Mouse (Mus musculus): ENCODE measurements around the gene Slc30a3. TPM values are rescaled to one million over a fixed set of nuclear protein-coding genes. Genes with fewer than 3 reads are reported as not detected.

The Slc30a3 gene
- polyA plus RNA-seq (2016; fragmentation: Nextera tagmentation; extraction: Ambion mirVana), result 16.2 and 18.8 TPM in 2 replicates

DNA sequence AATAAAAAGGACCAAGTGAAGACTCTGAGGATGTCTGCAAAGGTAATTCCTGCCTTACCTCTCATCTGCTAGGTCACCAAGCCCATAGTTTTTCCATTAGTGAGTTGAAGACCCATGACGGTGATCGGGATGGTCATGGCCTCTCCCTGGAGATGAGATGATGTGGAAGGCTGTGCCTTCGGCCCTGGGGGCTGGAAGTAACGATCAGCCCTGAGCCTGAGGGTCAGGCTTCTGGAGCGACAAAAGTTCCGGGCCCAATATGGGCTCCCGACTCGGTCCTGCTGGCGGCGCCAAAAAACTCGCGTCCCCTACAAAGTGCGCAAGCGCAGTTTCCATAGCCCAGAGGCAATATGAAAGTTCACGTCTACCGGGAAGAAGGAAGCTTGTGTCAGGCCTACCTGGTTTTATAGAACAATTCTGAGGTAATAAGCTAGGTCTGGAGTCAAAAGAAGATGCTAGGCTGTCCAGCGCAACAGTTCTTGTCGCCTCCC is at the start of gene Slc30a3:
Gene Slc30a3 (minus strand): TSS at position 238 of the 491 bp plus-strand sequence.
- WGBS, result 91% methylated on average over 18 of the region's 18 CpGs
- no peak within 1 kb of the TSS for H3K4me2 ChIP-seq (replicated peaks)
- H3K9me3 ChIP-seq, result no peaks in the 10 kb centered on the region
- H3K27ac ChIP-seq, result no peak within 1 kb of the TSS
- no peak within 1 kb of the TSS for H3K4me3 ChIP-seq
- H3K27me3 ChIP-seq (replicated peaks), result no peaks in the 10 kb centered on the region
- no peak for ATAC-seq (ENCODE audit: low FRiP score, low read depth)
- no peaks in the 10 kb centered on the region for H3K4me1 ChIP-seq
- H3K9ac ChIP-seq, result no peak within 1 kb of the TSS
- no peaks in the 10 kb centered on the region for H3K36me3 ChIP-seq

GRCm38 (mm10) chr5:31154152-31154553 is 46.1 kb upstream of the Slc30a3 start, which contains the start of gene Mpv17:
Gene Mpv17 (minus strand): TSS chr5:31154251.
- WGBS, result 0% methylated on average over 19 of the region's 19 CpGs
- Histone ChIP-seq H3K4me3 (peak within 1 kb of the TSS; percentile 66), H3K9ac (peak within 1 kb of the TSS; percentile 59), H3K4me1 (peaks cover 13% of the 10 kb centered on the region), H3K9me3 (no peaks in the 10 kb centered on the region), H3K36me3 (peaks cover 40% of the 10 kb centered on the region), H3K27ac (no peak within 1 kb of the TSS), H3K4me2 (replicated peaks) (peak within 1 kb of the TSS; percentile 80), H3K27me3 (replicated peaks) (no peaks in the 10 kb centered on the region)
- peak; percentile 90 for ATAC-seq (ENCODE audit: low FRiP score, low read depth)

- no peak overlapping the region for H3K27ac ChIP-seq
- no peaks in the 10 kb centered on the region for H3K9me3 ChIP-seq
- H3K4me1 ChIP-seq, result peaks cover 13% of the 10 kb centered on the region
- 43% methylated on average over 6 of the region's 6 CpGs for WGBS
- peaks cover 35% of the 10 kb centered on the region for H3K36me3 ChIP-seq
- H3K4me2 ChIP-seq (replicated peaks), result peak overlapping the region; percentile 80
- peak overlapping the region; percentile 66 for H3K4me3 ChIP-seq
- peak; percentile 43 for ATAC-seq (ENCODE audit: low FRiP score, low read depth)
- H3K9ac ChIP-seq, result peak overlapping the region; percentile 59
- no peaks in the 10 kb centered on the region for H3K27me3 ChIP-seq (replicated peaks)
Measured at GRCm38 (mm10) chr5:31153516-31154151, 45.6 kb upstream of the Slc30a3 start.

DNA sequence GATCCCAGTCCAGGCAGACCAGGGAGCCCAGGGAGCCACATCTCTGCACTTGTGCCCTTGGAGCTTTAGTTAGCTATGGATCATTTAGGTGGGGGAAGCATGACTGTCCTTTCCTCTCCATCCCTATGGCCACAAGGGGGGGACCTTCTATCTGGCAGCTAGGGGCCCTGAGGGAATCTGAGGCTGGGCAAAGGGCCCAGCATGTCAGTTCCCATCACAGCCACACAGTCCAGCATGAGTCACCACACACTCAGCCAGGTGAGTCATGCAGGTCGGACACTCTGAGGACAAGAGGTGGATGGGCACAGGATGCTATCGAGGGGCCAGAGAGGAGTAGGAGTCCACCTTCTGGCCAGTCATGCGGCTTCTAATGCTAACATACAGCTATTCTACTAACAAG is 43.7 kb upstream of the Slc30a3 start:
- WGBS, result 96% methylated on average over 3 of the region's 3 CpGs
- Histone ChIP-seq H3K4me2 (replicated peaks) (no peak overlapping the region), H3K9me3 (no peaks in the 10 kb centered on the region), H3K27me3 (replicated peaks) (no peaks in the 10 kb centered on the region), H3K27ac (no peak overlapping the region), H3K4me3 (no peak overlapping the region), H3K4me1 (peaks cover 13% of the 10 kb centered on the region), H3K9ac (no peak overlapping the region), H3K36me3 (peaks cover 16% of the 10 kb centered on the region; the same call in 1 of the 2 replicates)
- ATAC-seq (ENCODE audit: low FRiP score, low read depth), result no peak

DNA sequence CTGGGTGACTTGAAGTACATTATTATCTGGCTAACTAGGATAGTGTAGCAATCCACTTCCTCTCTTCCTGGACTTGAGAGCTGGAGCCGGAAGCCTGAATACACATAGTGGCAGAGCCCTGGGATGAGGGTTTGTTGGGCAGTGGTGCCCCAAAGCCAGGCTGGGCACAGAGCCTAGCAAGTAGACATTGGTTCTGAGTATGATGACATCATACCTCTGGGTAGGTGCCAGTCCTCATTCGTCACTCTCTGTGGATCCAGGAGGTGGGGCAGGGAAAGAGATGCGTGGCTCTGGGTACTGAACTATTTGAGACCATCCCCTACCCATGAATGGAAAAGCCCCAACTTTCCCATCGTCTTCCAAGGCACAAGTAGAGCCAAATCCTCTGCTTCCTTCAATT is 41.7 kb upstream of the Slc30a3 start:
- 84% methylated on average over 4 of the region's 4 CpGs for WGBS
- Histone ChIP-seq H3K4me3 (no peak overlapping the region), H3K27me3 (replicated peaks) (no peaks in the 10 kb centered on the region), H3K9me3 (no peaks in the 10 kb centered on the region), H3K27ac (no peak overlapping the region), H3K4me1 (peaks cover 12% of the 10 kb centered on the region), H3K4me2 (replicated peaks) (no peak overlapping the region), H3K36me3 (peaks cover 18% of the 10 kb centered on the region), H3K9ac (no peak overlapping the region)
- ATAC-seq (ENCODE audit: low FRiP score, low read depth), result no peak

DNA sequence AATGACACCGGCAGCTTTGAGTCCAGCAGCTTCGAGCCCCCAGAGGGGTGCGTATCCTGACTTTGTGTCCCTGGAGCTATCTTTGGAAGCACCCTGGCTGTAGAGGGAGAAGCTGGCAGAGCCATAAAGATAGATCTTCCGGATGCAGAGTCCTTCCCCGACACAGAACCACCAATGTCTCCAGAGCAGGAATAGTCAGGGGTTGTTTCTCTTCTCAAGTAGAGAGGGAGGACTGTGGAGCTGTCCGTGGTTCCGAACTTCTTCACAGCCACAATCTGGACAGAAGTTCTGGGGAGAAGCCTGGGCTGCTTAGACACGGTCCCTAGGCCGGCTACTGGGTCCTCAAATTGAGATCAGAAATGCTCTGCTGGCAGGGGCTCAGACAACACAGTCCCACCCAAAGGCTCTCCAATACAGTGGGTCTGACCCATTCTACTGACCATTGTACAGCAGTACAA is 31.0 kb upstream of the Slc30a3 start:
- H3K4me1 ChIP-seq, result peaks cover 24% of the 10 kb centered on the region
- peak overlapping the region; percentile 57; the same call in 1 of the 2 replicates for H3K4me2 ChIP-seq (replicated peaks)
- peaks cover 15% of the 10 kb centered on the region for H3K36me3 ChIP-seq
- no peak overlapping the region for H3K9ac ChIP-seq
- H3K4me3 ChIP-seq, result peak overlapping the region; percentile 10; the same call in 1 of the 2 replicates
- H3K9me3 ChIP-seq, result no peaks in the 10 kb centered on the region
- 17% methylated on average over 9 of the region's 9 CpGs for WGBS
- H3K27ac ChIP-seq, result no peak overlapping the region
- H3K27me3 ChIP-seq (replicated peaks), result peaks cover 59% of the 10 kb centered on the region
- ATAC-seq (ENCODE audit: low FRiP score, low read depth), result no peak

DNA sequence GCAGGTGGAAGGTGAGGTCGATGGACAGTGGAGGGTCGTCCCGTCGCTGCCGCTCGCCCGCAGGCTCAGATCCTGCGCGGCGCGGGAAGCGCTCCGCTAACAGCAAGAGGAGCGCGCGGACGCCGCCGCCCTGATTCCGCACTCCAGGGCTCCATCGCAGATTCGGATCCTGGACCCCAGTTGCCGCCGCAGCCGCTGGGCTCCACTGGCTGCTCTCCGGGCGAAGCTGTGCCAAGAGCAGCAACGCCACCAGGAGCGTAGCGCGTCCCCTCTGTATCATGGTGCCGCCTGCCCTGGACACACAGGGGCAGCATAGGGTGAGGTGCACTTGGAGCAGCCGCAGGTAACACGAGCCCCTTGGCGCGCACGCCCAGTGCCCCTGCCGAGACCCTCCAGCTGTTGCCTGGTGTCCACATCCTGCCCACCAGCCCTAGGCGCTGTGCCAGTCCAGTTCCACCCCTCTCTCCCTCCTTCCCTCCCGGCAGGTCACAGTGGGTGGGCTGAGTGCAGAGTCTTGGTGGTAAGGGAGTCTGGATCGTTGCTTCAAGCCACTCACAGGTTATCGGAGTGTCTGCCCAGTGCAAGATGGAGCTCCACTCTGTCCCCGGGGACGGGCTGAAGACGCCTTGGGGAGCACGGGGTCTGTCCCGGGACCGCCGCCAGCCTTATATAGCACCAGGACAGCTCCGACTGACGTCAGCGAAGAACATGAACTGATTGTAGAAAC is 30.4 kb upstream of the Slc30a3 start, which contains the start of gene Ucn:
Gene Ucn (minus strand): TSS at position 589 of the 727 bp plus-strand sequence.
- H3K27ac ChIP-seq, result no peak within 1 kb of the TSS
- H3K9ac ChIP-seq, result no peak within 1 kb of the TSS
- H3K4me3 ChIP-seq, result peak within 1 kb of the TSS; percentile 10; the same call in 1 of the 2 replicates
- H3K4me1 ChIP-seq, result peaks cover 24% of the 10 kb centered on the region
- H3K27me3 ChIP-seq (replicated peaks), result peaks cover 62% of the 10 kb centered on the region
- ATAC-seq (ENCODE audit: low FRiP score, low read depth), result no peak
- peak within 1 kb of the TSS; percentile 57 for H3K4me2 ChIP-seq (replicated peaks)
- under 1% methylated on average over 52 of the region's 52 CpGs for WGBS
- H3K36me3 ChIP-seq, result peaks cover 11% of the 10 kb centered on the region; the same call in 1 of the 2 replicates
- no peaks in the 10 kb centered on the region for H3K9me3 ChIP-seq

GRCm38 (mm10) chr5:31137658-31138057 is 29.6 kb upstream of the Slc30a3 start:
- Histone ChIP-seq H3K4me3 (no peak overlapping the region), H3K4me2 (replicated peaks) (peak overlapping the region; percentile 57), H3K27me3 (replicated peaks) (peaks cover 62% of the 10 kb centered on the region), H3K36me3 (peaks cover 8% of the 10 kb centered on the region; the same call in 1 of the 2 replicates), H3K27ac (no peak overlapping the region), H3K9me3 (no peaks in the 10 kb centered on the region), H3K9ac (no peak overlapping the region), H3K4me1 (peaks cover 24% of the 10 kb centered on the region)
- no peak for ATAC-seq (ENCODE audit: low FRiP score, low read depth)
- under 1% methylated on average over 13 of the region's 13 CpGs for WGBS

DNA sequence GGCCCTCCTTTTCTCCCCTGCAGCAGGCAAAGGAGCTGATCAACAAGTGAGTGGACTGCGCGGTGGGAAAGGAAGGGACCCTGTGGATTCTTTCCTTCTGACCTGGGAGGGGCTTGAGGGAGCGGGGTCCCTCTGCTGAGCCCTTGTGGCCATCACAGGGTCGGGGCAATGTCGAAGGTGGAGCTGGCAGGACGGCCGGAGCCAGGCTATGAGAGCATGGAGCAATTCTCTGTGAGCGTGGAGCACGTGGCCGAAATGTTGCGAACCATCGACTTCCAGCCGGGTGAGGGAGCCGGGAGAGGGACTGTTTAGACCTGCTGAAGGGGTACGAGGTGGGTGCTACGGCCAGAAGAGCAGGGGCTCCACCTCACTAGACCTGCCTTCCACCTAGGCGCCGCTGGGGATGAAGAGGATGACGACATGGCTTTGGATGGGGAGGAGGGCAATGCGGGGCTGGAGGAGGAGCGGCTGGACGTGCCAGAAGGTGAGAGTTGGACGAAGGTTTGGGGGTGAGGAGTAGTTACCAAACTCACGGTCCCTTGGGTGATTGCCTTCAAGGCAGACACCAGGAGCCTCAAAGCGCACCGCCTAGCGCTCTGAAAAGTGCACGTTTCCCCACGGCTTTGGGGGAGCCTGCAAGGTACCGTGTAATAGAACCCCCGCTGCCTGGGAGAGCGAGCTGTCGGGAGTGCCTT is 28.8 kb upstream of the Slc30a3 start:
- H3K9ac ChIP-seq, result no peak overlapping the region
- H3K36me3 ChIP-seq, result peaks cover 7% of the 10 kb centered on the region; the same call in 1 of the 2 replicates
- H3K4me3 ChIP-seq, result no peak overlapping the region
- peaks cover 62% of the 10 kb centered on the region for H3K27me3 ChIP-seq (replicated peaks)
- no peak for ATAC-seq (ENCODE audit: low FRiP score, low read depth)
- H3K4me2 ChIP-seq (replicated peaks), result peak overlapping the region; percentile 57
- no peak overlapping the region for H3K27ac ChIP-seq
- peaks cover 24% of the 10 kb centered on the region for H3K4me1 ChIP-seq
- no peaks in the 10 kb centered on the region for H3K9me3 ChIP-seq
- WGBS, result under 1% methylated on average over 33 of the region's 33 CpGs

DNA sequence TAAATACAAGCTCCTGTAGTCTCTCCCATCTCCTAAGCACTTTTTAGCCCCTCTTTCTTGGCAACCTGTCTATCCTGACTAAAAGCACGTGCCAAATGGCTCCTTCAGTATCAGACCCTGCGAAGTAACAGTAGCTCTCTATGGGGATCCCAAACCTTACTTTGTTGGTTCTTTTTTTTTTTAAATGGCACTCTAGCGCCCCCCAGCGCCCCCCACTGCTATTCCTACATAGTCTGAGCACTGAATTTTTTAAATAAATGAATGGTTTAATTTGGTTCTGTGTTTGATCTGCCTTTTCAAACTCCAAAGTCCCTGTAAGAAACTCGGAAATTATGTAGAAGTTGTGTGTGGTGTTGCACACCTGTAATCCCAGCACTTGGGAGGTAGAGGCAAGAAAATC is 18.0 kb upstream of the Slc30a3 start:
- no peaks in the 10 kb centered on the region for H3K9me3 ChIP-seq
- H3K4me3 ChIP-seq, result no peak overlapping the region
- 41% methylated on average over 5 of the region's 5 CpGs for WGBS
- no peak for ATAC-seq (ENCODE audit: low FRiP score, low read depth)
- H3K27me3 ChIP-seq (replicated peaks), result 0 out of 2 replicates have a peak, but pooled peaks cover 2% of the 10 kb centered on the region
- H3K4me1 ChIP-seq, result no peaks in the 10 kb centered on the region
- no peak overlapping the region for H3K9ac ChIP-seq
- no peak overlapping the region for H3K27ac ChIP-seq
- no peak overlapping the region for H3K4me2 ChIP-seq (replicated peaks)
- H3K36me3 ChIP-seq, result no peaks in the 10 kb centered on the region

- Histone ChIP-seq H3K4me3 (no peak overlapping the region), H3K36me3 (no peaks in the 10 kb centered on the region), H3K9me3 (no peaks in the 10 kb centered on the region), H3K4me1 (no peaks in the 10 kb centered on the region), H3K27ac (no peak overlapping the region), H3K4me2 (replicated peaks) (no peak overlapping the region), H3K27me3 (replicated peaks) (no peaks in the 10 kb centered on the region), H3K9ac (no peak overlapping the region)
- ATAC-seq (ENCODE audit: low FRiP score, low read depth), result no peak
- WGBS, result 60% methylated on average over 2 of the region's 2 CpGs
Measured at GRCm38 (mm10) chr5:31123481-31123880, 15.4 kb upstream of the Slc30a3 start.

DNA sequence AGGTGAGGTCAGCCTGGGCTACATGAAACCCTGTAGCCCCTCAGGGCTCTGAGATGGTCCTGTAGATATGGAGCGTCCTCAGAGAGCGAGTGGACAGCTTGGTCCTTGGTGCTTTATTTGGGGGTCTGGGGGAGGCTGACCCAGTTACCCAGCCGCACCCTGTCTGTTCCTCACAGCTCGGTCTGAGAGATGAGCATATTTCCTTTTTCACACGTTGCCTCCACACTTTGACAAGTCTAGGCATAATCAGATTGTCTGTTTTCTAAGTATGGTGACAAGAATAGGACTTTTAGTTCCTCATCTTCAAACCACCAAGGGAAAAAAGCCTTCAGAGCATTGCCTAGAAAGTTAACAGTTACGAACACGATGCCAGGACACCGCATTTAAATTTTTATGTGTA is 13.1 kb upstream of the Slc30a3 start:
- Histone ChIP-seq H3K27ac (no peak overlapping the region), H3K27me3 (replicated peaks) (peaks cover 4% of the 10 kb centered on the region; the same call in 1 of the 2 replicates), H3K4me1 (no peaks in the 10 kb centered on the region), H3K4me3 (no peak overlapping the region), H3K9ac (no peak overlapping the region), H3K4me2 (replicated peaks) (no peak overlapping the region), H3K36me3 (no peaks in the 10 kb centered on the region), H3K9me3 (no peaks in the 10 kb centered on the region)
- ATAC-seq (ENCODE audit: low FRiP score, low read depth), result no peak
- 90% methylated on average over 8 of the region's 8 CpGs for WGBS

Data from neural tube, embryonic 12.5 days (tissue).